Mouse (Mus musculus) left cerebral cortex, adult 11 months (tissue): ENCODE results near the gene Capza2.

Experiments used
- DNase-seq: peaks from one replicate; pipeline ENCODE4 v3.0.0; 2022; ENCODE audit warnings: low spot score

Capza2 gene

DNA sequence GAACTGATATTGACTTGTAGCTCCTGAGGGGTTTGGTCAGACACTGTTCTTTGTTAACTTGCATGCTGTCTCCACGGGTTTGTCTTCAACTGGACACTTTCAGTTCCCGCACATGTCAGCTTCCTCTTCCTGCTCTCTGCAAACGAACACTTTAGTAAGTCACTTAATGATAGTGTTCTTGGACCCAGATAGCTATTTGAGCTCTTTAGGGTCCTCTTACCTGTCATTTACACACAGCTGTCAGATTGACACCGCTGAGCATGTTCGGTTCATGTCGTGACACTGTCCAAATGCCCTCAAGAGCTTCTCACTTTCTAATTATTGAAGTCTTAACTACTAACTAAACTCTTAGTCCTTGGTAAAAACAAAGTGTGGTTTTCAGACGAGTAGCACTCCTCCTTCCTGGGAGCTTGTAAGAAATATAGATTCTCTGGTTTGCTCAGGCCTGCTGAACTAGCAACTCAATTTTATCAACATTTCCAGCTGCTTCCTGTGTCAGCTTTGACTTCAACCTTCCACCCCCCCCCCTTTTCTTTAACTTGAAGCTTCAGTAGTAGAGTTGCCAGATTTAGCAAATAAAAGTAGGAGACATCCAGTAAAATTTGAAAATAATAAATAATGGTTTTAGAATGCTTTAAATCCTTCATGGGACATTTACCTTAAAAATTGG is at the start of gene Capza2:
TSS of gene Capza2 (plus strand) at position 620 of the 670 bp plus-strand sequence.
- no peak for DNase-seq

GRCm38 (mm10) chr6:17589049-17589952 is 46.7 kb upstream of the Capza2 start:
- DNase-seq, result peak; percentile 61

GRCm38 (mm10) chr6:17589953-17590627 is 45.9 kb upstream of the Capza2 start:
- no peak for DNase-seq

DNA sequence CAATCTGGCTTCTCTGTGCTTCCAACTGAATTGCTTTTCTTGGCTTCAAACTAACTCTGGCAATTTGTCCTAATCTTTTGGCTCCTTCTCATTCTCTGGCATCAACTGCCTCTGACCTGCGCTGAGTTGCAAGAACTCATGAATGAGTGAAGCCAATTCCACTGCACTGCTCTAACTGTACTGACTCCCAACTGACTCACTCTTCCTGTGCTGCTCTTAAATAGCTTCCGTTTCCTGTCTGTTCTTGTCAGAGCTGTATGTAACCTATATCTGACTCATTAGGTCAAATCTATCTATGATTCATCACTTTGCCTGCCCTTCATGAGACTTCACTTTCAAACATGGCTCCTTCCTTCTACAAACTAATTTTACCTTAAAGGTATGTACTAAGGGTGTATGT is 42.1 kb upstream of the Capza2 start:
- DNase-seq, result no peak

DNA sequence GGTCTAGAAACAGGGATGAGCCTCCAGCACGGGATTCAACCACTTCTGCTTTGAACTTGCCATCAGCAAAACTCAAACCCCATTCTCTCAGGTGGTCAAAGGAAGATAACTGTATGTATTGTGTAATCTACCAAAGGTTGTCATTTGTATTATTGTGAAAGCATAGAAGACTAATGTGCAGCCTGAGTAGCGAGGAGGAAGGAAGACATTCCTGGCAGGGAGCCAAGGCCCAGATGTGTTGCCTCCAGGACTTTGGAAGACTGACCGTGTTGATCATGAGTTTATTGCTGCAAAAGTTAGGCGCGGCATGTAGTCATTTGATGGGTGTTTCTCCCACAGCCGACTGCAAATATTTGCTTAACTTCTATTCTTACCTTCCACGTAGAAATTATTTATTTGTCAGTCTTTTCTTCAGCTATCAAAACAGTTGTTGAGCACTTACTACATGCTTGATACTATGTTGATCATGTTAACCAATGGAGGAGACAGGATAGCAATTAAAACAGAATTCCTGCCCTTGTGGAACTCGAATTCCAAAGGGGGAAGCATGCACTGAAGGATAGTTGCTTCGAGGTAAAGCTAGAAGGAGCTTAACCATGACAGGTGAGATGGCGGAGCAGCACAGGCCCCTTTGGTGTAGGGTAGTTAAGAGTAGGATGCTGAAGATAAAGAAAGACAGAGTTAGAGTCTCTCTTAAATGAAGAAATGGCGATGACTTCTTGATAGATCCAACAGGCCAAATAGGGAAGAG is 40.1 kb upstream of the Capza2 start:
- DNase-seq, result no peak

DNA sequence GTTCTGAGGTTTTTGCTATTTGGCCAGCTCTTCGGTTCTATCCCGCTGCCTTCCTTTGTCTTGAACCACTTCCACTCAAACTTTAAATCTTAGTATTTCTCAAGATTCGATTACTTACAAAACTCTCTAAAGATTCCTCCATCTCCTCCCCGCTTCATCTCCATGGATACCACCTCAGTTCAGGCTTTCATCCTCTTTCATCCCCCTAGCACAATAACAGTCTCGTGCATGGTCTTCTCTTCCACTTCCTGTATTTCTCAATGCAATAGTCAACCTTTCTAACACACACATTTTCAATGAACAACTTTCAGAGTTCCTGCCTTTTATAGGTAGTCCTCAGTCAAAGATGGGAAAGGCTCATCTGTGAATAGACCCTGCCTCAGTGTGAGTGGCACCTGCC is 36.7 kb upstream of the Capza2 start:
- no peak for DNase-seq

GRCm38 (mm10) chr6:17601526-17601925 is 34.5 kb upstream of the Capza2 start:
- DNase-seq, result no peak

- no peak for DNase-seq
These were observed 29.1 kb upstream of the Capza2 start for GRCm38 (mm10) chr6:17606915-17607314.

GRCm38 (mm10) chr6:17611352-17612010 is 24.6 kb upstream of the Capza2 start:
- no peak for DNase-seq

DNA sequence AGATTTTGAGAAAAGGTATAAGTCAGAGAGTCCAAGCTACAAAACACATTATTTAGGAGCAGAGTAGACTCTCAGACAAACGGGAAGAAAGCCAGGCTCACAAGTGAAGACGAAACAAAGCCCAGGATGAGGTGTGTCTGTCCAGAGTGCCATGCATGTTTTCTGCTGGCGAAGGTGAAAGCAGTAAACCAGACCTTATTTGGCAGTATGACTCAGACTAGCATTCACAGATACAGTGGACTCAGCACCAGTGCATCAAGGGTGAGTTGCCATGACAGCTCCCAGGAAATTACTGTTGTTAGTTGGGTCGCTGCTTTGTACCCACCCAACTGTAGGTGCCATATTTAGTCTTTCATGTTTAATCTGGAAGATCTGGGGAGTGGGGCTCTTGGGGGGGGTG is 23.4 kb upstream of the Capza2 start:
- no peak for DNase-seq

DNA sequence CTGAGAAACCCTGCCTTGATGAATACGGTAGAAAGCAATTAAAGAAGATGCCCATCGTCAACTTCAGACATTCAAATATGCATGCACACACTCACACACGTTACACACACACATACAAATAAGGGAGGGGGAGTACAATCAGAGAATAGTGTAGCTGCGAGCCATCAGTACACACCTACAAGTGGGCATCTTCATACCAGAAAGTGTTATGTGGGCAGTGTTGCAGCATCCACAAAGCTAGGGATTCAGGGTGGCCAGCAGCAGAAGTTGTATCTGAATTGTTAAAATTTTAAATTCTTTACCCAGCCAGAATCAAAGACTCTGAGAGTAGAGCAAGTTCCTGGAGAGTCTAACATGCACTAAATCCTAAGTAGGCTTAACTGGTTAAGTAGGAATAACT is 15.2 kb upstream of the Capza2 start:
- no peak for DNase-seq

GRCm38 (mm10) chr6:17621436-17621835 is 14.6 kb upstream of the Capza2 start:
- no peak for DNase-seq

- DNase-seq, result no peak
These were observed 7.2 kb upstream of the Capza2 start for GRCm38 (mm10) chr6:17628701-17629455.

GRCm38 (mm10) chr6:17629756-17630155 is 6.3 kb upstream of the Capza2 start:
- no peak for DNase-seq

- no peak for DNase-seq
These were observed 4.4 kb upstream of the Capza2 start for GRCm38 (mm10) chr6:17631611-17632010.

GRCm38 (mm10) chr6:17633819-17634218 is 2.2 kb upstream of the Capza2 start:
- DNase-seq, result no peak

GRCm38 (mm10) chr6:17634992-17635391 is 1.0 kb upstream of the Capza2 start:
- DNase-seq, result no peak

GRCm38 (mm10) chr6:17636764-17637170 is 733 bp downstream of the Capza2 start:
- peak; percentile 94 for DNase-seq

DNA sequence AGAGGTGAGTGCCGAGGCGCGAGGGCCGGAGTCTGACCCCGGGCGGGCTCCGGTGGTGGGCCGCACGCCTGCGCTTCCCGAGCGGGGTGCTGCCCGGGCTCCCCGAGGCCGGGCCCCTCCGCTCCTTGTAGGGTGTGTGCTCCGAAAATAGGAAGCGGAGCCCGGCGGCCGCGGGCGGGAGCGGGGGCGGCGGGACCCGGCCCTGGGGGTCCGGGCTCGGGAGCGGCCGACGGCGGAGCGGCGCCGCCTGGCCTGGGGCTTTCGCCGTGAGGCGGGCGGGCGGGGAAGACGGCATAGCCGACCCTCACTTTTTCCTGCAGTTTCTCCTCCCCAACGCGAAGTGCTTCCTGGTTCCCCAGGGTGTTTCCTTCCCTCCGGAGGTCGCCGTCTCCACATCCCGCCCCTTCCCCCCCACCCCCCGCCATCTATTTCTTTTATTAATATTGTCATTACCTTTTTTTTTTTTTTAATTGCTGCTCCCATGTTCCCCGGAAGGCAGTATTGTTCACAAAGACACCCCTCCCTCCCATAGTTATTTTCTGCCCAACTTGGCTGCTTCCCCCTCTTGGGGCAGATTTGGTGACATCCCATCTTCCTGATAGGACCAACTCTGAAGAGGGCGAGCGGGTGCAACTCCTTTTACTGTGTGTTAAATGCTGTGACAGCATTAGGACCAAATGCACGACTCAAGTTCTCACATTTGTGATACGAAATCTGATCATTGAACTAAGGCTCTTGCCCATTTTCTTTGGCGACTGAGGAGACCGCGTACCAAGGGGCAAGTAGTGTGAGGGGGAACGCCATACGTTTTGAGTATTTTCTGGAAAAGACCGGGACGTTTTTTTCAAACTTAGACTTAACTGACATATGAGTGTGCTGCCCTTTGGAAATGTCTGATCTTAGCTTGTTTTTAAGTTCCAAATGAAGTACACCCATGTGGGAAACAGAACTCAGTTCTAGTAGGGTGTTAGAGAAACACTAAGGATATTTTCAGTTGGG is 1.5 kb downstream of the Capza2 start:
- no peak for DNase-seq
